Comparison of ENCODE assay signal across 9 mouse cellular contexts in genomic region chr3:86116951-86117350, GRCm38 (mm10). TPM values are rescaled to one million over a fixed set of nuclear protein-coding genes. Genes with fewer than 3 reads are reported as not detected.
DNase-seq lines count a peak whose midpoint lies in the region; ATAC-seq and TF ChIP-seq lines count a peak whose summit lies in the region.
"Had no signal": no experiment of that assay in that cellular context is flagged by ENCODE, and none has a peak within 500 bp of the region (broad histone marks: within the 10 kb centered on the region; RNA-seq: fewer than 3 reads in every experiment).

No protein-coding gene starts in this region.

- POLR2A ChIA-PET in Patski (lab: Charles Lee) = interaction anchor here (0.6 to 1.0 kb wide), 3 partner anchors 13 to 108 kb away, joined by 3 to 5 read pairs (median 3); no protein-coding TSS in a partner anchor

- H3K4me2 ChIP-seq in hindbrain, postnatal 0 days (ENCODE audit: low read depth, low read length) = no peak overlapping the region
- H3K4me2 ChIP-seq in lung, postnatal 0 days (replicated peaks; ENCODE audit: low read depth, low read length) = no peak overlapping the region
- no peak overlapping the region for H3K4me2 ChIP-seq in stomach, postnatal 0 days (replicated peaks; ENCODE audit: low read depth)
- H3K4me2 ChIP-seq: liver, embryonic 15.5 days had no signal

- WGBS in hindbrain, postnatal 0 days = 96% methylated on average over 4 of the region's 4 CpGs
- whole genome bisulfite sequencing in hindbrain, embryonic 10.5 days = 90% methylated on average over 4 of the region's 4 CpGs
- 92% methylated on average over 4 of the region's 4 CpGs for WGBS in lung, postnatal 0 days
- 88% methylated on average over 4 of the region's 4 CpGs for WGBS in stomach, postnatal 0 days

- no peaks in the 10 kb centered on the region for H3K4me1 ChIP-seq in hindbrain, postnatal 0 days (ENCODE audit: insufficient read depth, low read length)
- H3K4me1 ChIP-seq in hindbrain, embryonic 10.5 days (replicated peaks) = no peaks in the 10 kb centered on the region
- no peaks in the 10 kb centered on the region for H3K4me1 ChIP-seq in lung, postnatal 0 days (ENCODE audit: insufficient read depth, low read depth, low read length)
- H3K4me1 ChIP-seq in stomach, postnatal 0 days (replicated peaks; ENCODE audit: control insufficient read depth, insufficient read depth) = no peaks in the 10 kb centered on the region

- in situ Hi-C loops in Patski (cut with MboI; ENCODE audit: low pct_unique_long_range_greater_than_20kb) = loop anchor here (10.0 kb wide), 3 partner anchors 412 to 1192 kb away; partner anchors contain the start of gene Gatb

- no peak overlapping the region for H3K4me3 ChIP-seq in hindbrain, postnatal 0 days (ENCODE audit: low read length)
- H3K4me3 ChIP-seq in hindbrain, embryonic 10.5 days = no peak overlapping the region
- H3K4me3 ChIP-seq in lung, postnatal 0 days (ENCODE audit: low read depth, low read length) = no peak overlapping the region
- no peak overlapping the region for H3K4me3 ChIP-seq in stomach, postnatal 0 days (ENCODE audit: low read depth, low read length)
- H3K4me3 ChIP-seq: liver, embryonic 15.5 days had no signal

- no peak for ATAC-seq in hindbrain, postnatal 0 days
- no peak for ATAC-seq in lung, postnatal 0 days
- no peak for ATAC-seq in Patski
- no peak for ATAC-seq in stomach, postnatal 0 days (ENCODE audit: low FRiP score, low TSS enrichment)
- no peak for ATAC-seq in megakaryocyte, adult 5-6 weeks (ENCODE audit: poor library complexity, severe bottlenecking)

- no peak overlapping the region for H3K27ac ChIP-seq in hindbrain, postnatal 0 days
- no peak overlapping the region for H3K27ac ChIP-seq in hindbrain, embryonic 10.5 days
- H3K27ac ChIP-seq in lung, postnatal 0 days (ENCODE audit: low read length) = no peak overlapping the region
- no peak overlapping the region for H3K27ac ChIP-seq in stomach, postnatal 0 days (replicated peaks)
- H3K27ac ChIP-seq: liver, embryonic 15.5 days had no signal

- no peak overlapping the region for H3K9ac ChIP-seq in hindbrain, postnatal 0 days (replicated peaks; ENCODE audit: low read length)
- H3K9ac ChIP-seq in lung, postnatal 0 days (replicated peaks; ENCODE audit: low read depth) = no peak overlapping the region
- no peak overlapping the region for H3K9ac ChIP-seq in stomach, postnatal 0 days (ENCODE audit: low read length)
- H3K9ac ChIP-seq: liver, embryonic 15.5 days had no signal

- TF ChIP-seq CTCF in hindbrain, postnatal 0 days (IDR thresholded peaks at IDR 0.05; ENCODE audit: low read depth) = peak; percentile 49
- TF ChIP-seq CTCF in lung, postnatal 0 days (IDR thresholded peaks at IDR 0.05) = peak; percentile 51
- TF ChIP-seq CTCF in Patski (IDR thresholded peaks at IDR 0.05) = peak; percentile 75
- peak; percentile 62 for TF ChIP-seq CTCF in stomach, postnatal 0 days (IDR thresholded peaks at IDR 0.05; ENCODE audit: low read depth)

- H3K27me3 ChIP-seq in hindbrain, postnatal 0 days (ENCODE audit: insufficient read depth, low read length) = no peaks in the 10 kb centered on the region
- no peaks in the 10 kb centered on the region for H3K27me3 ChIP-seq in hindbrain, embryonic 10.5 days (ENCODE audit: insufficient read depth, poor library complexity, severe bottlenecking)
- H3K27me3 ChIP-seq in lung, postnatal 0 days (replicated peaks; ENCODE audit: insufficient read depth, low read length) = no peaks in the 10 kb centered on the region
- no peaks in the 10 kb centered on the region for H3K27me3 ChIP-seq in Patski
- H3K27me3 ChIP-seq in stomach, postnatal 0 days (ENCODE audit: control insufficient read depth, insufficient read depth, low read length) = no peaks in the 10 kb centered on the region
- H3K27me3 ChIP-seq: liver, embryonic 15.5 days had no signal

- CTCF ChIA-PET in Patski (lab: Charles Lee) = interaction anchor here (1.0 to 1.8 kb wide), 4 partner anchors 9 to 133 kb away, joined by 3 to 15 read pairs (median 7); no protein-coding TSS in a partner anchor

- no peak for TF ChIP-seq EP300 in lung, postnatal 0 days (IDR thresholded peaks at IDR 0.05)
- no peak for TF ChIP-seq EP300 in stomach, postnatal 0 days (optimal IDR thresholded peaks at IDR 0.05)

- H3K36me3 ChIP-seq in hindbrain, postnatal 0 days (ENCODE audit: insufficient read depth, low read length) = peaks cover 7% of the 10 kb centered on the region; the same call in 1 of the 2 replicates
- peaks cover 21% of the 10 kb centered on the region for H3K36me3 ChIP-seq in hindbrain, embryonic 10.5 days
- peaks cover 16% of the 10 kb centered on the region; the same call in 1 of the 2 replicates for H3K36me3 ChIP-seq in lung, postnatal 0 days (ENCODE audit: insufficient read depth, low read length)
- H3K36me3 ChIP-seq in stomach, postnatal 0 days (ENCODE audit: control insufficient read depth, insufficient read depth, low read length) = no peaks in the 10 kb centered on the region; the same call in 1 of the 2 replicates

- DNase-seq in hindbrain, postnatal 0 days (ENCODE audit: low spot score) = no peak
- DNase-seq in hindbrain, embryonic 10.5 days (ENCODE audit: low spot score) = no peak
- no peak for DNase-seq in lung, postnatal 0 days (ENCODE audit: low spot score)
- DNase-seq in lung, postnatal 25 days (ENCODE audit: low spot score) = no peak
- DNase-seq in Patski (ENCODE audit: low read depth, low spot score) = no peak
- no peak for DNase-seq in stomach, postnatal 0 days (ENCODE audit: low spot score)
- DNase-seq: cerebellum, adult 9-10 months had no signal

- no peaks in the 10 kb centered on the region for H3K9me3 ChIP-seq in hindbrain, postnatal 0 days (ENCODE audit: low read length)
- H3K9me3 ChIP-seq in hindbrain, embryonic 10.5 days = 0 out of 2 replicates have a peak, but pooled peaks cover 7% of the 10 kb centered on the region
- H3K9me3 ChIP-seq in lung, postnatal 0 days (ENCODE audit: low read length) = no peaks in the 10 kb centered on the region
- no peaks in the 10 kb centered on the region for H3K9me3 ChIP-seq in stomach, postnatal 0 days (ENCODE audit: control insufficient read depth, low read length)
- H3K9me3 ChIP-seq: liver, embryonic 15.5 days had no signal

RNA-seq across cellular contexts. Expression of gene Rps3a1, which starts 25.6 kb away (rescaled TPM):
- 388 and 391 TPM in 2 replicates for total RNA-seq in hindbrain, postnatal 0 days (2014; rRNA removed)
- 638 and 648 TPM in 2 replicates for polyA plus RNA-seq in hindbrain, postnatal 0 days (2015; fragmentation: Nextera tagmentation; extraction: Ambion mirVana)
- 978 and 1,090 TPM in 2 replicates for polyA plus RNA-seq in hindbrain, embryonic 10.5 days (2016; fragmentation: Nextera tagmentation; extraction: Ambion mirVana)
- 946 and 953 TPM in 2 replicates for polyA plus RNA-seq in lung, postnatal 0 days (2015; fragmentation: Nextera tagmentation; extraction: Ambion mirVana)
- polyA plus RNA-seq in Patski (2021) = 1,398 TPM
- 1,183 and 1,198 TPM in 2 replicates for polyA plus RNA-seq in stomach, postnatal 0 days (2015; fragmentation: Nextera tagmentation; extraction: Ambion mirVana)
- total RNA-seq in megakaryocyte, adult 5-6 weeks (2015) = 2,058 and 2,275 TPM in 2 replicates
- total RNA-seq in megakaryocyte, adult 5-6 weeks (2017) = 3,397 and 3,773 TPM in 2 replicates
